8 mouse cellular contexts compared by ENCODE assay signal in genomic region chr10:43742085-43743054, GRCm38 (mm10).
DNase-seq lines count a peak whose midpoint lies in the region; ATAC-seq and TF ChIP-seq lines count a peak whose summit lies in the region.

No protein-coding gene starts in this region.

- TF ChIP-seq CTCF in heart, postnatal 0 days (IDR thresholded peaks at IDR 0.05; ENCODE audit: low read depth) = no peak

- H3K27me3 ChIP-seq in heart, postnatal 0 days (ENCODE audit: control insufficient read depth, insufficient read depth, low read length) = no peaks in the 10 kb centered on the region
- H3K27me3 ChIP-seq in midbrain, embryonic 16.5 days (ENCODE audit: control insufficient read depth, insufficient read depth, low read depth, low read length) = no peaks in the 10 kb centered on the region

- no peak for TF ChIP-seq EP300 in heart, postnatal 0 days (IDR thresholded peaks at IDR 0.05; ENCODE audit: low read depth)

- H3K4me3 ChIP-seq in heart, postnatal 0 days (ENCODE audit: low read depth, low read length) = 0 out of 2 replicates have a peak overlapping the region, but pooled peaks have one; percentile 5
- peak overlapping the region; percentile 1; the same call in 1 of the 2 replicates for H3K4me3 ChIP-seq in brown adipose tissue, adult 24 weeks (ENCODE audit: insufficient read depth, low read depth, low read length)
- peak overlapping the region; percentile 7; the same call in 1 of the 2 replicates for H3K4me3 ChIP-seq in midbrain, embryonic 16.5 days (ENCODE audit: low read depth, low read length)

- H3K27ac ChIP-seq in heart, postnatal 0 days (ENCODE audit: low read depth) = no peak overlapping the region
- no peak overlapping the region for H3K27ac ChIP-seq in brown adipose tissue, adult 24 weeks (replicated peaks; ENCODE audit: low read depth, low read length)
- 0 out of 2 replicates have a peak overlapping the region, but pooled peaks have one; percentile 40 for H3K27ac ChIP-seq in midbrain, embryonic 16.5 days (ENCODE audit: low read length)

- H3K9ac ChIP-seq in heart, postnatal 0 days (replicated peaks; ENCODE audit: low read depth, low read length) = no peak overlapping the region
- H3K9ac ChIP-seq in midbrain, embryonic 16.5 days (ENCODE audit: low read depth, low read length) = 0 out of 2 replicates have a peak overlapping the region, but pooled peaks have one; percentile 36

- intact Hi-C loops in heart, postnatal 10 days (cut with DNase I) = no loop called here

- no peak for ATAC-seq in heart, postnatal 0 days (ENCODE audit: insufficient read depth, low read depth)
- ATAC-seq in midbrain, embryonic 16.5 days = peak; percentile 54

- WGBS in heart, postnatal 0 days = 29% methylated on average over 15 of the region's 15 CpGs
- WGBS in midbrain, embryonic 16.5 days = 5% methylated on average over 15 of the region's 15 CpGs

- peak overlapping the region; percentile 31; the same call in 1 of the 2 replicates for H3K4me2 ChIP-seq in heart, postnatal 0 days (ENCODE audit: low read depth, low read length)
- peak overlapping the region; percentile 48 for H3K4me2 ChIP-seq in midbrain, embryonic 16.5 days (ENCODE audit: low read length)

- DNase-seq in heart, postnatal 0 days (ENCODE audit: low spot score) = no peak
- no peak for DNase-seq in heart, postnatal 10 days
- peak; percentile 59 for DNase-seq in induced T-regulatory cell, adult 2 months (ENCODE audit: low read depth)
- no peak for DNase-seq in urinary bladder, postnatal 4 days (ENCODE audit: low spot score in 2 of 2)
- no peak for DNase-seq in kidney, adult 8-10 months
- no peak for DNase-seq in T-cell, adult 2 months (ENCODE audit: low spot score)

- peaks cover 21% of the 10 kb centered on the region for H3K4me1 ChIP-seq in heart, postnatal 0 days (ENCODE audit: control insufficient read depth, insufficient read depth)
- H3K4me1 ChIP-seq in brown adipose tissue, adult 24 weeks (ENCODE audit: control insufficient read depth, insufficient read depth, insufficient read length, low read length) = no peaks in the 10 kb centered on the region
- peaks cover 21% of the 10 kb centered on the region for H3K4me1 ChIP-seq in midbrain, embryonic 16.5 days (ENCODE audit: control insufficient read depth, insufficient read depth, low read length)

- H3K9me3 ChIP-seq in heart, postnatal 0 days (replicated peaks; ENCODE audit: control insufficient read depth, low read length) = no peaks in the 10 kb centered on the region
- no peaks in the 10 kb centered on the region for H3K9me3 ChIP-seq in midbrain, embryonic 16.5 days (replicated peaks; ENCODE audit: control insufficient read depth, low read length, poor library complexity, severe bottlenecking)

- H3K36me3 ChIP-seq in heart, postnatal 0 days (replicated peaks; ENCODE audit: control insufficient read depth, insufficient read depth, low read length) = no peaks in the 10 kb centered on the region
- H3K36me3 ChIP-seq in midbrain, embryonic 16.5 days (ENCODE audit: control insufficient read depth, insufficient read depth, low read length) = no peaks in the 10 kb centered on the region
